Mouse (Mus musculus): ENCODE measurements around the gene Sp2.

GRCm38 (mm10) chr11:97032499-97032898 is 49.7 kb upstream of the Sp2 start:
- TF ChIP-seq MAFK (IDR thresholded peaks at IDR 0.05; ENCODE audit: insufficient read depth, low read depth, low read length) (no peak), ZNF384 (IDR thresholded peaks at IDR 0.05; ENCODE audit: low read depth, low read length) (no peak), HCFC1 (IDR thresholded peaks at IDR 0.05; ENCODE audit: borderline replicate concordance, insufficient read depth, low read length) (no peak)

All from ES-E14 (cell line).